Mouse (Mus musculus) liver, embryonic 14.5 days (tissue): ENCODE data around the gene Tyrp1. TPM values are rescaled to one million over a fixed set of nuclear protein-coding genes. Genes with fewer than 3 reads are reported as not detected.

ENCODE experiments used
- ATAC-seq: fragments of 200-750 bp; cut with Nextera tagmentation; 2 replicates; pipeline ENCODE4 v1.8.0; 2017; ENCODE audit warnings: moderate number of reproducible peaks, mild to moderate bottlenecking, moderate library complexity; ENCODE audit not compliant: insufficient read depth
- DNase-seq, 3 experiments: peaks; one replicate each; pipeline ENCODE4 v3.0.0-alpha.2; 2012 to 2013; ENCODE audit warnings: low read depth in 3 of 3, low spot score in 3 of 3
- H3K27ac ChIP-seq: fragments of 300-500 bp; sonication (generic); 2 replicates; pipeline ENCODE4 v1.5.1; 2014; ENCODE audit warnings: moderate library complexity, mild to moderate bottlenecking, control low read depth, inconsistent platforms
- H3K27me3 ChIP-seq: fragments of 300-500 bp; sonication (generic); 2 replicates; pipeline ENCODE4 v1.6.1; 2014; ENCODE audit warnings: mild to moderate bottlenecking, low read length, moderate library complexity; ENCODE audit not compliant: control insufficient read depth, insufficient read depth
- H3K36me3 ChIP-seq: fragments of 300-500 bp; sonication (generic); replicated peaks from 2 replicates; pipeline ENCODE4 v1.6.1; 2014; ENCODE audit warnings: low read depth; ENCODE audit not compliant: control insufficient read depth, insufficient read depth
- H3K4me1 ChIP-seq, 2 experiments: fragments of 200-500 bp in 1 of 2; fragments of 300-500 bp in 1 of 2; sonication (generic) in 1 of 2; replicated peaks; 2 replicates each; pipeline ENCODE4 v1.6.1; 2012 to 2014; ENCODE audit warnings: antibody characterized with exemption in 1 of 2, inconsistent platforms in 1 of 2, low read length in 1 of 2; ENCODE audit not compliant: control insufficient read depth in 2 of 2, insufficient read depth in 2 of 2
- H3K4me2 ChIP-seq: fragments of 300-500 bp; sonication (generic); 2 replicates; pipeline ENCODE4 v1.6.1; 2014; ENCODE audit warnings: low read depth, mild to moderate bottlenecking, control low read depth, moderate library complexity
- H3K4me3 ChIP-seq, 2 experiments: fragments of 200-500 bp in 1 of 2; fragments of 300-500 bp in 1 of 2; sonication (generic) in 1 of 2; 2 replicates each; pipeline ENCODE4 v1.5.1; 2012 to 2014; ENCODE audit warnings: low read depth in 2 of 2, low read length in 2 of 2, mild to moderate bottlenecking in 2 of 2, control low read depth in 1 of 2, inconsistent platforms in 1 of 2, moderate library complexity in 1 of 2; ENCODE audit not compliant: insufficient read depth in 1 of 2
- H3K9ac ChIP-seq: fragments of 300-500 bp; sonication (generic); replicated peaks from 2 replicates; pipeline ENCODE4 v1.6.1; 2014; ENCODE audit warnings: mild to moderate bottlenecking, control low read depth, moderate library complexity
- H3K9me3 ChIP-seq: fragments of 300-500 bp; sonication (generic); 2 replicates; pipeline ENCODE4 v1.6.1; 2016; ENCODE audit warnings: low read length, mixed read lengths; ENCODE audit not compliant: control insufficient read depth
- CTCF ChIP-seq: IDR thresholded peaks from 2 replicates; pipeline ENCODE4 v1.5.1; 2016; ENCODE audit warnings: antibody characterized with exemption, low read depth, control low read depth
- EP300 ChIP-seq: IDR thresholded peaks from 2 replicates; pipeline ENCODE4 v1.6.1; 2016; ENCODE audit warnings: antibody characterized with exemption, low read depth
- WGBS: fragments of 180-500 bp; shearing (Covaris S2); extraction: QIAGEN DNeasy Blood & Tissue Kit; methylation state at CpG from one replicate; pipeline ENCODE4 v1.1.7; 2014; ENCODE audit not compliant: insufficient replicate concordance; 5-methylcytosine and 5-hydroxymethylcytosine counted together
- polyA plus RNA-seq, 2 experiments: library from polyadenylated mRNA; depleted of rRNA in 1 of 2; stranded (reverse) in 1 of 2; unstranded in 1 of 2; fragments of >200 nt; fragmentation: Nextera tagmentation in 1 of 2; extraction: Ambion mirVana in 1 of 2; gene quantifications; 2 replicates each; pipeline versions ENCODE4 v1.2.1 to v1.2.3; 2012 to 2014

The Tyrp1 gene
- not detected in 2 replicates for polyA plus RNA-seq (2012; rRNA removed)
- not detected in 2 replicates for polyA plus RNA-seq (2014; fragmentation: Nextera tagmentation; extraction: Ambion mirVana)

DNA sequence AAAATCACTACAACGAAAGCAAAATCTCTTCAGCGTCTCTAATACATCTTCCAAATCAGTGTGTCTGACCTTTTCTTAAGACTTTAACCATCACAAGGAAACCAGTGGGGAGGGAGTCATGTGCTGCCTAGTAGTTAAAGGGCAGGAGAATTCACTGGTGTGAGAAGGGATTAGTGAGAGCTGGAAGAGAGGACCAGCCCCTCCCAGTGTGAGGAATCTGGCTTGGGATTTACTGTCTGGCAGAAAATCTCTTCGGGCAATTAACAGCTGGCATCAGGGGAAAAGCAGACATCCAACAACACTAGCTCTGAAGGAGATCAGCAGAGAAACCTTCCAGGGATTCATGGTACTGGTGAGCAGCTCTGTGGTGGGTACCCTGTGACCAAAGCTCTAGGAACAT is at the start of gene Tyrp1:
TSS of gene Tyrp1 (plus strand) at position 74 of the 400 bp plus-strand sequence.
- Histone ChIP-seq H3K4me3 (no peak within 1 kb of the TSS), H3K36me3 (no peaks in the 10 kb centered on the region), H3K27ac (no peak within 1 kb of the TSS), H3K27me3 (no peaks in the 10 kb centered on the region), H3K4me2 (no peak within 1 kb of the TSS), H3K9ac (no peak within 1 kb of the TSS), H3K4me1 (no peaks in the 10 kb centered on the region), H3K9me3 (no peaks in the 10 kb centered on the region)
- no peak for DNase-seq
- WGBS, result 52% methylated on average over 3 of the region's 3 CpGs
- ATAC-seq, result no peak
- TF ChIP-seq CTCF (no peak), EP300 (no peak)

GRCm38 (mm10) chr4:80788339-80788738 is 45.6 kb upstream of the Tyrp1 start:
- H3K36me3 ChIP-seq, result no peaks in the 10 kb centered on the region
- H3K4me2 ChIP-seq, result no peak overlapping the region
- no peak overlapping the region for H3K4me3 ChIP-seq
- no peaks in the 10 kb centered on the region for H3K4me1 ChIP-seq
- H3K27me3 ChIP-seq, result no peaks in the 10 kb centered on the region
- WGBS, result 65% methylated on average over 1 of the region's 1 CpGs
- no peak overlapping the region for H3K27ac ChIP-seq
- DNase-seq (no peak), ATAC-seq (no peak)
- no peak overlapping the region for H3K9ac ChIP-seq
- TF ChIP-seq CTCF (no peak), EP300 (no peak)
- no peaks in the 10 kb centered on the region for H3K9me3 ChIP-seq

DNA sequence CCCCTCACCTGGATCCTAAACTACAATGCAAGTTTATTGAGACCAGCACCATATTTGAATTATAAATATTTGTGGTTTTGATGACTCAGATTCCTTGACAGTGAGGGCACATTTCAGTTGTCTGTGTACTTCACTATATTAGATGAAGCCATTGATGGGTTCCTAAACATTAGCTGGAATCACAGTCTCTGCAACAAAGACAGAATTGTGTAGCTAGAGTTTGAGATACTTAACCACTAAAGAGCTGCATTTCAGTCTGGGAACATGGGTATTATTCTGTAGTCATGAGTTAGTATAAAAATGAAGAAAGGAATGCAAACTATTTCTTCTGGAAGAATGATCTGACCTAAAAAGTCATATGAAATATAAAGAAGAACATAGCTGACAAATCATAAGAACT is 14.4 kb upstream of the Tyrp1 start:
- ATAC-seq (no peak), DNase-seq (no peak)
- no peaks in the 10 kb centered on the region for H3K9me3 ChIP-seq
- no peaks in the 10 kb centered on the region for H3K36me3 ChIP-seq
- no peaks in the 10 kb centered on the region for H3K27me3 ChIP-seq
- H3K4me1 ChIP-seq, result no peaks in the 10 kb centered on the region
- H3K4me3 ChIP-seq, result no peak overlapping the region
- H3K9ac ChIP-seq, result no peak overlapping the region
- no peak overlapping the region for H3K4me2 ChIP-seq
- H3K27ac ChIP-seq, result no peak overlapping the region
- TF ChIP-seq CTCF (no peak), EP300 (no peak)

- ATAC-seq (no peak), DNase-seq (no peak)
- H3K9me3 ChIP-seq, result no peaks in the 10 kb centered on the region
- H3K4me3 ChIP-seq, result no peak overlapping the region
- no peaks in the 10 kb centered on the region for H3K36me3 ChIP-seq
- no peaks in the 10 kb centered on the region for H3K4me1 ChIP-seq
- no peak for TF ChIP-seq CTCF
- no peak for TF ChIP-seq EP300
- H3K9ac ChIP-seq, result no peak overlapping the region
- H3K27ac ChIP-seq, result no peak overlapping the region
- H3K4me2 ChIP-seq, result no peak overlapping the region
- 45% methylated on average over 3 of the region's 3 CpGs for WGBS
- no peaks in the 10 kb centered on the region for H3K27me3 ChIP-seq
Observed at GRCm38 (mm10) chr4:80821945-80822344, 12.0 kb upstream of the Tyrp1 start.

DNA sequence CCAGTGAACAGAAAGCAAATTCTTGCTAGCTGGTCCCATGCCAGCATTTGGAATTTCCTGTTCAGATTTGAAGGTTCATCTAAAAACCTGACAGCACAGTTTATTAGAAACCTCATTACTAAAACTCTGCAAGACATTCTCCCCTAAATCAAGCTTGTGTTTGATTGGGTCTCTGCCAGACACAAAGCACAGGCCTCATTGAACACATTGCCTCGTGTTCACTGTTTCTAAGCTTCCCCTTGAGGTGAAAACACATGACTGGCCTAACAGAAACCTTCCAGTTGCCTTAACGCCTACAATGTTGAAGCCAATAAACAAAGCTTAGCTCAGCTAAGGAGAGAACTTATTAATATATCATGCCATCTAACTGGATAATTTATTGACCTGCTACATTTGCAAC is 5.7 kb upstream of the Tyrp1 start:
- Histone ChIP-seq H3K4me2 (no peak overlapping the region), H3K9me3 (no peaks in the 10 kb centered on the region), H3K4me1 (no peaks in the 10 kb centered on the region), H3K27me3 (no peaks in the 10 kb centered on the region), H3K4me3 (no peak overlapping the region), H3K9ac (no peak overlapping the region), H3K36me3 (no peaks in the 10 kb centered on the region), H3K27ac (no peak overlapping the region)
- WGBS, result 48% methylated on average over 2 of the region's 2 CpGs
- TF ChIP-seq EP300, result no peak
- no peak for TF ChIP-seq CTCF
- no peak for DNase-seq
- no peak for ATAC-seq
